Mouse (Mus musculus): ENCODE measurements around the gene Cela1.

Gene Cela1

DNA sequence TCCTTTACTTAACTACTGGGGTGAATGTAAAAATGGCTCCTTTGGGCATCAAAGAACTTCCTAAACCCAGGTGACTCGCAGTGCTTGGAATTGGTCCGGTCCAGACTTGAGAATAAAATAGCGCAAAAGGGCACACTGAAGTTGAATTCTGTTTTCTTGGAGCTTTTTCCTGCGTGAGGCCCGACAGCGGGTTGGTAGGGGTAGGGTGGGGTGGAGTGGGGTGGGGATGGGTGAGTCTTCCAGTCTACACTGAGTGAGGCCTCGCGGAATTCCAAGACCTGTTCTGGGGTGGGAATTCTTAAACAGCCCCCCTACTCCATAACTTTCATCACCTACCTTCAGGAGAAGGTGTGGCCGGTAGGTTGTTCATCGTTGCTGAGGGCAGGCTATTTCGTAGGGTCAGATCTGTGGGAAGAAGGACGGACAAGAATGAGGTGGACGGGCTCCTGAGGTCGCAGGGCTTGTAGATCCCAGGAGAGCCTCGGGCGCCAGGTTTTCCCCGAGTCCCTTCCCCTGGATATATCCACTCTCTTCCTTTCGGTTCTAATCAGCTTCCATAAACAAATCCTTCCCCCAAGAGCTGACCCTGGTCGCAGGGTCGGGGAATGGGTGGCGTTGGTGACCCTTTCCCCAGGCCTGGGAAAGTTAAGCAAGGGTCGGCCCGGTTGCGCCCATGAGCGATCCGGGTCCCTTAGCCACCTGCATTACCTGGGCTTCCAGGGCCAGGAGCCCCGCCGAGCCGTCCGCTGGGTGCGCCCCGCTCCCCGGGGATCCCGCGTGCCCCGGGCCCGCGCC is 51.7 kb downstream of the Cela1 start:
- no peak for DNase-seq (ENCODE audit: low spot score in 2 of 2)

DNA sequence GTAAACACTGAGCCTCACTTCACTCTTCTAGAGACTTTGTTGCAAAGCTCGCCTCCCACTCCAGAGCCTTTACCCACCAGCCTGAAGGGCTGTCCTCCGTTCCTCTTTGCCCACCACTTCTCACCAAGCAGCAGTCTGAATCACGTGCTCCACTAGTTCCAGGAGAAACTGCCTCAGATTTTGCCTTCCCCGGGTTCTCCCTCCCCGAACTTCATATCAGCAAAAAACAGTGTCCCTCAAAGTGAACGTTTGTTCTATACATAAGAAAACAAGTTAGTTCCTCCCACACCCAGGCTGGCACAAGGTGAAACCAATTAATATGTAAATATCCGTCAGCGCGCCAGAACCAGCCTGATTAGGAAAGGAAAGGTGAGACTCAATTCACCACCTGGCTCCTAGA is 52.5 kb downstream of the Cela1 start:
- no peak for DNase-seq (ENCODE audit: low spot score in 2 of 2)

DNA sequence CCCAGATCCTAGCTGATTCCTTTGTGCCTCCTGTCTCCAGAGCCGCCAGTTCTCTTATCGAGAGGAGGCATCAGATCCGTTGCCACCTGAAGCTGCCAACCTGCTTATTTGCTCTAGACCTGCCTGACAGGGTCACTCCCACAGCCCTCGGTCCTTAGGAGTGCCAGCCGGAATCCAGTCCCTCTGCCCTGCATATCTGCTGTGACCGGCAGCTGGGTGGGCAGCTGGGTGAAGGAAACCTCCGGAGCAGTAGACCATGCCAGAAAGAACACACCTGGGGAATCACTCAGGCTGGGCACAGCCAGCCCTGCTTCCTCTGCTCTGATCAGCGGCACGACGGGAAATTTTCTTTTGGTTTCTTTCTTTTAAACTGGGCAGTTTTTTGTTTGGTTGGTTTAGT is 54.4 kb downstream of the Cela1 start:
- no peak for DNase-seq (ENCODE audit: low spot score in 2 of 2)

DNA sequence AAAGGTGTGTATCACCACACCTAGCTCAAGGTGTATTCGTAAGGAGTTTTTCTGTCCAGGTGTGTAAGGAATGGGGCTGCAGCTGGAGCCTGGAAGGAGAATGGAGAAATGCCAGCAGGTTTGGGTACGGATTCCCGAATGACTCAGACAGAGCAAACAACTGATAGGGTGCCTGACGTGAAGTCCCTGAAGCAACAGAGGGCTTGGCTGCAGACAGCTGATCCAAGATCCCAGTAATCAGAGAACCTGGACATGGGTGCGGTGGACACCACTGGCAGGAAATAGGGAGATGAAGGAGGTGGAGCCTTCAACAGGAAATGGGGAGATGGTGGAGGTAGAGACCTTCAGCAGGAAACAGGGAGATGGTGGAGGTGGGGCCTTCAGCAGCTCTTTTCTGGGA is 55.4 kb downstream of the Cela1 start:
- DNase-seq (ENCODE audit: low spot score in 2 of 2) = no peak

DNA sequence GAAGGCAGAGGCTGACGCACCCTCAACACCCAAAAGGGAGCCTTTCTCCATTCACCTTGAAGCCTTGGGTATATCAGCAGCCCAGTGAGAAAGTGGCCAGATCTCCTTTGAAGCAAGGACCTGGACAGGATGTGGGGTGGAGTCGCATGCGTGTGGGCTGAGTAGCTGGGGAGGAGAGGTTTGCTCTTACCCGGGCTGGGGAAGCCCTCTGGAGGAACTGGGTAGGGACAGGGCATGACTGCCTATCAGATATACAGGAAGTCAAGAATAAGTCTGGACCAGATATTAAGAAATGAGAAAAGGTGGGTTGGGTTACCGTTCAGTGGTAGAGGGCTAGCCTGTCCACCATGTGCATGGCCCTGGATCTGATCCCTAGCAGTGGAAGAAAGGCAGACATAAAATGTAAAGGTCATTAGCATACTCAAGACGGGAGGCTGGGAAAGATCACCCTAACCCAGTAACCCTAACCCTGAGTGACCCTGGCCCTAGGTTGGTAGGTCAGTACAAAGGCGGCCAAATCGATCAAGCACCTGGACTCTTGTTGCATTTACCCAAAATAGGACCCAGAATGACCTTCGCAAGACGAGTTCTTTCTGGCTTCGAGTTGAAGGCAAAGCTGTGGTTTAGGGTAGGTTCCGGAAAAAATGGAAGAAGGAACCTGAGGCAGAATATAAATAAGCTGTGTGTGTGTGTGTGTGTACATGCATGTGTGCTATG is 56.1 kb downstream of the Cela1 start:
- DNase-seq (ENCODE audit: low spot score in 2 of 2) = peak in 1 of 2 experiments; percentile 40

DNA sequence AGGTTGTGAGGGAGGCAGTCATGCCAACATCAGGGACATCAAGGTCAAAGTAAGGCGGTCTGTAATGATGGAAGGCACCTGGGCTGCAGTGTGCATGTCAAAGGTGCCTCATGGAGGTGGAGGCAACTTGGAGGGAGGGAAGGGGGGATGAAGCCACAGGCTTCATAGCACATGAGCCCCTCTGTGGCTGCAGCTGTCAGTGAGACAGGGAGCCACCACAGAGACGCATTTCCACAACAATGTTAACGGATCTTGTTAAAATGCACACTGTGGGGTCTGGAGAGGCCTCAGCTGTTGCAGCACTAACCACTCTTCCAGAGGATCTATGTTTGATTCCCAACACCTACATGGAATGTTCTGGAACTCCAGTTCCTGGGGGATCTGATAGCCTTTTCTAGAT is 57.6 kb downstream of the Cela1 start:
- DNase-seq (ENCODE audit: low spot score in 2 of 2) = no peak

DNA sequence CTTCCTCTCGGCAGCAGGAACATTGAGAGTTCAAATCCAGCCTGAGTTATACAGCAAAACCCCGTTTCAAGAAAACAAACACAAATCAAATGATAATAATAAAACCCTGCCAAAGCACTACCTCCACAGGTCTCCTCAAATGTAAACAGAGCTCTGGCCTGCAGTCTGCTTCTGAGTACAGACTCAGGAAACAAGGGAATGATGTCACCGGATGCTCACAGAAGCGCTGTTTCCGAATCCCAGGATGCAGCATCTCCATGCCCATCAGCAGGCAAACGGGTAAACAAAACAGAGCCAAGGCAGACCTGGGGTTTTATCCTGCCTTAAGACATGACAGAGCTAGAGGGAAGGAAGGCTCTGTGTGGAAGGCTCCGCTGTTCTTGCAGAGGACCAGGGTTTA is 58.9 kb downstream of the Cela1 start:
- DNase-seq (ENCODE audit: low spot score in 2 of 2) = no peak

DNA sequence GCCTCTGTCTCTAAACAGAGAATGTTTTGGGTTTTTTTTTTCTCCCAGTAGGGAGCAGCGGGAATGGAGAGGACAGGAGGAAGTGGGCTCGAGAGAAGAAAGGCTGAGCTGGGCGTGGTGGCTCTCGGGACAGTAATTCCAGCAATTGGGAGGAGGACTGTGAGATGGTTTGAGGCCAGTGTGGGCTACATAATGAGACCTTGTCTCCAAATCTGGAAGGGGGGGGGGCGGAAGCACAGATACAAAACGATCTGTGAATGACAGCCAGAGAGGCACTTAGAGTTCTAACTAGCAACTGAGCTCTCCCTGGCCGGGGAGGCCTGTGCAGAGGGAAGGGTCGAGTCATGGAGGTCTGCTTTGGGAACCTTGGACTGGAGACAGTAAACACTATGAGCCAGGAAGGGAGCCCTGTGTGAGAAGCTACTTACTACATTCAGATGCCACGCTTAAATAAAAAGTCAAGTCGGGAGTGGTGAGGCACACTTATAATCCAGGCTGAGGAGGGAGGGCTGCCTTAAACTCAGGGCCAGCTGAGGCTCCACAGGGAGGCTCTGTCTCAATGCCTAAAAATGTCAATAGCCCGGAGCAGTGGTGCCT is 59.8 kb downstream of the Cela1 start:
- no peak for DNase-seq (ENCODE audit: low spot score in 2 of 2)

DNA sequence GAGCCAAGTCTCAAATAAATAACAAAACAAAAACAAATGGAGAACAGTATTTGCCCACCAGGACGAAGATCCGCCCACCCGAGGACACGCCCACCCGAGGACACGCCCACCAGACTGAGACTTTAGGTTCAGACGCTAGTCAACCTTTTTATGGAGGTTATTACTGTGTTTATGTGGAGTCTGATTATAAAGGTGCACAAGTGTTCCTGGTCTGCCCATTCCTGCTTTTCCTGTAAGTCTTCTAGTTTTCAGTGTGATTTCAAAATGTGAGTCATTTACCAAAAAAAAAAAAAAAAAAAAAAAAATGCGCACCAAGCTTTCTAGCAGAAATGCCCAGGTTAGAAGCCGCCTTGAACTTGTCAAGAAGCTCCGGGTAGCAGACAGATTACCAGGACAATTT is 60.4 kb downstream of the Cela1 start:
- no peak for DNase-seq (ENCODE audit: low spot score in 2 of 2)

DNA sequence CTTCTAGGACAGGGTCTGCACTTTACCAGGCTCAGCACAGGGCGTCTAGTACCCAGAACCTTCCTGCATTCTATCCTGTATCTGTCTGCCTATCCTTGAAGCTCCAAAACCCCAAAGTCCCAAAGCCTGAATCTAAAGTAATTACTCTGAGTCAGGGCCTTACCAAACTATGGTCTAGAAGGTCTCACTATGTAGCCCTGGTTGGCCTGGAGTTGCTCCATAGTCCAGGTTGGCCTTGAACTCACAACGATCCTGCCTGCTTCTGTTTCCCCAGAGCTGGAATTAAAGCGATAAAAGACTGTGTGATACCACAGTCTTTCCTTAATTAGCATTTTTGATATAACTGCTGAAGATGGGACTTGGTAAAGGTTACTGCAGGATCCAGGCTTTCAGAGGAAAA is 63.3 kb downstream of the Cela1 start:
- no peak for DNase-seq (ENCODE audit: low spot score in 2 of 2)
